Mouse (Mus musculus) intestine, embryonic 14.5 days (tissue): Measurements from ENCODE around the gene Grb10. TPM values are rescaled to one million over a fixed set of nuclear protein-coding genes. Genes with fewer than 3 reads are reported as not detected.

Experiments
- ATAC-seq: fragments of 200-750 bp; cut with Nextera tagmentation; replicated peaks from 2 replicates; pipeline ENCODE4 v1.8.0; 2017; ENCODE audit warnings: low read depth, moderate number of reproducible peaks, moderate TSS enrichment, moderate library complexity; ENCODE audit not compliant: low FRiP score, low TSS enrichment
- DNase-seq: peaks from one replicate; pipeline ENCODE4 v3.0.0-alpha.2; 2018; ENCODE audit warnings: low spot score
- H3K27ac ChIP-seq: fragments of 300-500 bp; sonication (generic); 2 replicates; pipeline ENCODE4 v1.5.1; 2014; ENCODE audit warnings: low read depth, mild to moderate bottlenecking, control low read depth
- H3K27me3 ChIP-seq: fragments of 300-500 bp; sonication (generic); replicated peaks from 2 replicates; pipeline ENCODE4 v1.6.1; 2014; ENCODE audit warnings: low read length, control low read depth; ENCODE audit not compliant: control insufficient read depth, insufficient read depth
- H3K36me3 ChIP-seq: fragments of 300-500 bp; sonication (generic); 2 replicates; pipeline ENCODE4 v1.6.1; 2014; ENCODE audit warnings: low read length, control low read depth; ENCODE audit not compliant: control insufficient read depth, insufficient read depth
- H3K4me1 ChIP-seq: fragments of 300-500 bp; sonication (generic); replicated peaks from 2 replicates; pipeline ENCODE4 v1.6.1; 2014; ENCODE audit warnings: low read length, control low read depth, mixed read lengths; ENCODE audit not compliant: control insufficient read depth, insufficient read depth
- H3K4me2 ChIP-seq: fragments of 300-500 bp; sonication (generic); 2 replicates; pipeline ENCODE4 v1.6.1; 2014; ENCODE audit warnings: low read length
- H3K4me3 ChIP-seq: fragments of 300-500 bp; sonication (generic); 2 replicates; pipeline ENCODE4 v1.5.1; 2014; ENCODE audit warnings: low read depth, low read length, control low read depth, mixed read lengths
- H3K9ac ChIP-seq: fragments of 300-500 bp; sonication (generic); 2 replicates; pipeline ENCODE4 v1.6.1; 2014; ENCODE audit warnings: mild to moderate bottlenecking, low read length
- H3K9me3 ChIP-seq: fragments of 300-500 bp; sonication (generic); 2 replicates; pipeline ENCODE4 v1.6.1; 2016; ENCODE audit warnings: low read length, control low read depth; ENCODE audit not compliant: control insufficient read depth
- WGBS: fragments of 180-500 bp; shearing (Covaris S2); extraction: QIAGEN DNeasy Blood & Tissue Kit; methylation state at CpG from one replicate; pipeline ENCODE4 v1.1.7; 2014; 5-methylcytosine and 5-hydroxymethylcytosine counted together
- polyA plus RNA-seq: library from polyadenylated mRNA; unstranded; fragments of >200 nt; fragmentation: Nextera tagmentation; extraction: Ambion mirVana; gene quantifications from 2 replicates; pipeline ENCODE4 v1.2.1, GENCODE M21; 2014

Gene Grb10
- polyA plus RNA-seq, 1 experiment from 2014 or later, result 233 TPM

GRCm38 (mm10) chr11:12048135-12048534, 9.7 kb upstream of the Grb10 start:
- Histone ChIP-seq H3K36me3 (0 out of 2 replicates have a peak, but pooled peaks cover 3% of the 10 kb centered on the region), H3K4me1 (no peaks in the 10 kb centered on the region), H3K4me3 (no peak overlapping the region), H3K27me3 (peaks cover 17% of the 10 kb centered on the region), H3K9ac (no peak overlapping the region), H3K27ac (no peak overlapping the region), H3K4me2 (no peak overlapping the region), H3K9me3 (no peaks in the 10 kb centered on the region)
- ATAC-seq (no peak), DNase-seq (no peak)
- 55% methylated on average over 1 of the region's 1 CpGs for WGBS

DNA sequence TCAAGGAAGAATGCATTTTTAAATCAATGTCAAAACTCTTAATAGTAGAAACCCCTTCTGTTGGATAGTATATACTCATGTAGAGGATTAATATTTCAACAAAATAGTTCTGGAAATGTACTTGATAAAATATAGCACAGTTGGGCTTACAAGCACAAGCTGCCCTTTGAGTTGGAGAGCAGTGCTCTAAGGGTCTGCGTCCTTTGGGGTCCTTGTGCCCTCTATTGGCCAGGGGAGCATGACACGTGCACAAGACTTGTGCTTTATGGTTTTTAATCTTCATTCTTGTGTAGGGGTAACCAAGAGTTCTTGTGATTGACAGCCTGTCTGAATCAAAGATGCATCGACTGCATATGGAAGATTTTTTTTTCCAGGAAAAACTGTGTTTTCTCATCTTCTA, 5.8 kb upstream of the Grb10 start:
- no peaks in the 10 kb centered on the region for H3K9me3 ChIP-seq
- WGBS, result 52% methylated on average over 3 of the region's 3 CpGs

GRCm38 (mm10) chr11:12041787-12042186, 3.3 kb upstream of the Grb10 start:
- no peaks in the 10 kb centered on the region for H3K9me3 ChIP-seq
- ATAC-seq (no peak), DNase-seq (no peak)
- peaks cover 64% of the 10 kb centered on the region for H3K27me3 ChIP-seq
- 73% methylated on average over 4 of the region's 4 CpGs for WGBS
- H3K9ac ChIP-seq, result no peak overlapping the region
- 0 out of 2 replicates have a peak, but pooled peaks cover 3% of the 10 kb centered on the region for H3K36me3 ChIP-seq
- H3K4me1 ChIP-seq, result no peaks in the 10 kb centered on the region
- H3K27ac ChIP-seq, result no peak overlapping the region
- H3K4me2 ChIP-seq, result no peak overlapping the region
- no peak overlapping the region for H3K4me3 ChIP-seq

More for the DNA sequence above, 5.8 kb upstream of the Grb10 start:
- Histone ChIP-seq H3K9ac (no peak overlapping the region), H3K4me2 (no peak overlapping the region), H3K4me3 (no peak overlapping the region), H3K4me1 (no peaks in the 10 kb centered on the region), H3K27me3 (peaks cover 49% of the 10 kb centered on the region), H3K36me3 (0 out of 2 replicates have a peak, but pooled peaks cover 3% of the 10 kb centered on the region), H3K27ac (no peak overlapping the region)
- no peak for ATAC-seq
- no peak for DNase-seq

DNA sequence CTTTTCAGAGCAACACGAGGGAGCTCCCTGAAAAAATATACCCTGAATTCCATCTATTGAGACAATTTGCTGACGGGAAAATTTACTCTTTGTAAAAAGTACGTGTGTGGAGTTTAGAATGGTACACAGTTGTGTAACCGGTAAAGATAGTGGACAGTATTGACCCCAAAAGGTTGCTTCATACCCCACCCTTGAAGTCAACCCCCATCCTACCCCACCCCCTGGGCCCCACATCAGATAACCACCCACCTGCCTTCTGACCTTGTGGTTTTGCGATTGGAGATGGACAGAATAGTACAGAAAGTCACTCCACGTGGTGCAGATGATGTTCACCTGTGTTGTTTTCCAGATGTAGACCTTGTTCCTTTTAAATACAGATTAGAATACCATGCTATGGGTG, 2.9 kb upstream of the Grb10 start:
- Histone ChIP-seq H3K4me3 (no peak overlapping the region), H3K4me1 (no peaks in the 10 kb centered on the region), H3K9me3 (no peaks in the 10 kb centered on the region), H3K27me3 (peaks cover 68% of the 10 kb centered on the region), H3K9ac (no peak overlapping the region), H3K4me2 (no peak overlapping the region), H3K27ac (no peak overlapping the region), H3K36me3 (0 out of 2 replicates have a peak, but pooled peaks cover 3% of the 10 kb centered on the region)
- no peak for DNase-seq
- no peak for ATAC-seq
- 78% methylated on average over 6 of the region's 6 CpGs for WGBS

- no peak overlapping the region for H3K4me3 ChIP-seq
- H3K9ac ChIP-seq, result no peak overlapping the region
- WGBS, result 86% methylated on average over 4 of the region's 4 CpGs
- H3K27ac ChIP-seq, result no peak overlapping the region
- H3K4me1 ChIP-seq, result no peaks in the 10 kb centered on the region
- peaks cover 72% of the 10 kb centered on the region for H3K27me3 ChIP-seq
- no peak overlapping the region for H3K4me2 ChIP-seq
- DNase-seq (no peak), ATAC-seq (no peak)
- no peaks in the 10 kb centered on the region for H3K9me3 ChIP-seq
- H3K36me3 ChIP-seq, result no peaks in the 10 kb centered on the region
Measured at GRCm38 (mm10) chr11:12040391-12040790, 1.9 kb upstream of the Grb10 start.

GRCm38 (mm10) chr11:12039748-12040147, 1.3 kb upstream of the Grb10 start:
- no peaks in the 10 kb centered on the region for H3K4me1 ChIP-seq
- H3K4me2 ChIP-seq, result no peak overlapping the region
- H3K27ac ChIP-seq, result no peak overlapping the region
- H3K36me3 ChIP-seq, result no peaks in the 10 kb centered on the region
- peaks cover 75% of the 10 kb centered on the region for H3K27me3 ChIP-seq
- no peaks in the 10 kb centered on the region for H3K9me3 ChIP-seq
- ATAC-seq (no peak), DNase-seq (peak; percentile 51)
- H3K9ac ChIP-seq, result no peak overlapping the region
- no peak overlapping the region for H3K4me3 ChIP-seq
- 54% methylated on average over 6 of the region's 6 CpGs for WGBS

- 25% methylated on average over 3 of the region's 3 CpGs for WGBS
- H3K9ac ChIP-seq, result peak overlapping the region; percentile 71
- ATAC-seq (no peak), DNase-seq (peak; percentile 62)
- H3K4me3 ChIP-seq, result no peak overlapping the region
- H3K4me1 ChIP-seq, result no peaks in the 10 kb centered on the region
- H3K36me3 ChIP-seq, result no peaks in the 10 kb centered on the region
- H3K27ac ChIP-seq, result no peak overlapping the region
- H3K4me2 ChIP-seq, result peak overlapping the region; percentile 36
- peaks cover 75% of the 10 kb centered on the region for H3K27me3 ChIP-seq
- H3K9me3 ChIP-seq, result no peaks in the 10 kb centered on the region
Measured at GRCm38 (mm10) chr11:12039098-12039497, 615 bp upstream of the Grb10 start.

DNA sequence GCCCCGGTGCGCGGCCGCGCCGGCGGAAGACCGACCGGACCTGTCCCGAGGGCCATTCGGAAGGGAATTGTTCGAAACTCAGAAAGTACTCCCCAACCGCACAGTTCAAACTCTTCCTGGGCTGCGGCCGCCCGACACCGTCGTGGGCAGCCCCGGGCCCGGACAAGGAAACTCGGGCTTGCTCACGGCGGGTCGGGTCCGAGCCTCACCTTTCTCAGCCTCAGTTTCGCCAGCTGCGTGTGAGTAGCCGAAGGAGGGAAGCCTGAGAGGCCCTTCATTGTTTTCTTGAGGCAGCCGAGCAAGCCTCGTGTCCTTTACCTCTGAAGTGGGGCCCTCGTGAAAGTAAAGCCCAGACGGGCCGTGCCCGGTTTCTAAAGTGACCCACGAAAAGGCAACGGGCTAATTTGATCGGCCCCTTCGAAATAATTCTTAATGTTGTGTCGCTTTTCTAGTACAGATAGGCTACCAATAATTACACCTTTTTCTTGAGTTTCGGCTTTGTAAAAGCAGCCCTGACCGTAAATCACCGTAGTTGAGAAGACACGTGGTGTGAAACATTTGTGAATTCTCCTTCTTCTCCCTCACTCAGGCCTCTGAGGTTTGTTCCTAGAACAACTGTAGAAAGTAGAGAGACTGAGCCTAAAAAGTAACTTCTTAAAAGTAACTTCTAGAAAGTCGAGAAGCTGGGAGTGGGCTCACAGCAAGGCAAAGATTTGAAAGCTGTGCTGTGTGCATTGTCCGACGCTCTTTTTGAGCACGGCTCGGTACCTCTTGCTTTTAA, 604 bp downstream of the Grb10 start:
- DNase-seq (peak; percentile 83), ATAC-seq (no peak; the same call in 1 of the 2 replicates)
- H3K9me3 ChIP-seq, result no peaks in the 10 kb centered on the region
- H3K27ac ChIP-seq, result peak overlapping the region; percentile 89
- H3K36me3 ChIP-seq, result 0 out of 2 replicates have a peak, but pooled peaks cover 3% of the 10 kb centered on the region
- H3K4me3 ChIP-seq, result peak overlapping the region; percentile 59
- no peaks in the 10 kb centered on the region for H3K4me1 ChIP-seq
- H3K9ac ChIP-seq, result peak overlapping the region; percentile 71
- 5% methylated on average over 48 of the region's 48 CpGs for WGBS
- H3K27me3 ChIP-seq, result peaks cover 83% of the 10 kb centered on the region
- H3K4me2 ChIP-seq, result peak overlapping the region; percentile 36
